Mouse (Mus musculus) neural tube, embryonic 14.5 days (tissue): ENCODE data around the gene Nbr1. TPM values are rescaled to one million over a fixed set of nuclear protein-coding genes. Genes with fewer than 3 reads are reported as not detected.
A peak's percentile ranks its signal among the peaks of the same experiment; 100 is the strongest.
"Not testable (repeated sequence)": the region's sequence is repeated elsewhere in the genome, so short reads cannot be mapped to it uniquely, and the experiment has no call there.

Experiments used
- ATAC-seq: fragments of 200-750 bp; cut with Nextera tagmentation; 2 replicates; pipeline ENCODE4 v1.8.0; 2017; ENCODE audit warnings: low read depth, mild to moderate bottlenecking, moderate TSS enrichment, moderate library complexity
- H3K27ac ChIP-seq: fragments of 300-500 bp; sonication (generic); 2 replicates; pipeline ENCODE4 v1.5.1; 2014; ENCODE audit warnings: low read depth, mild to moderate bottlenecking, control low read depth, low read length, moderate library complexity, mixed read lengths
- H3K27me3 ChIP-seq: fragments of 300-500 bp; sonication (generic); 2 replicates; pipeline ENCODE4 v1.6.1; 2014; ENCODE audit warnings: low read length; ENCODE audit not compliant: control insufficient read depth, insufficient read depth
- H3K36me3 ChIP-seq: fragments of 300-500 bp; sonication (generic); 2 replicates; pipeline ENCODE4 v1.6.1; 2014; ENCODE audit warnings: low read length, mixed read lengths; ENCODE audit not compliant: control insufficient read depth, insufficient read depth
- H3K4me1 ChIP-seq: fragments of 300-500 bp; sonication (generic); 2 replicates; pipeline ENCODE4 v1.6.1; 2014; ENCODE audit warnings: low read length; ENCODE audit not compliant: control insufficient read depth, insufficient read depth
- H3K4me2 ChIP-seq: fragments of 300-500 bp; sonication (generic); 2 replicates; pipeline ENCODE4 v1.6.1; 2014; ENCODE audit warnings: mild to moderate bottlenecking, low read depth, low read length, control low read depth
- H3K4me3 ChIP-seq: fragments of 300-500 bp; sonication (generic); 2 replicates; pipeline ENCODE4 v1.5.1; 2014; ENCODE audit warnings: low read depth, low read length, control low read depth, mixed read lengths
- H3K9ac ChIP-seq: fragments of 300-500 bp; sonication (generic); replicated peaks from 2 replicates; pipeline ENCODE4 v1.6.1; 2014; ENCODE audit warnings: low read depth, mild to moderate bottlenecking, control low read depth, low read length, mixed read lengths
- H3K9me3 ChIP-seq: fragments of 300-500 bp; sonication (generic); 2 replicates; pipeline ENCODE4 v1.6.1; 2016; ENCODE audit warnings: low read length; ENCODE audit not compliant: control insufficient read depth
- WGBS: fragments of 180-500 bp; shearing (Covaris S2); extraction: QIAGEN DNeasy Blood & Tissue Kit; methylation state at CpG from one replicate; pipeline ENCODE4 v1.1.7; 2014; 5-methylcytosine and 5-hydroxymethylcytosine counted together
- polyA plus RNA-seq: library from polyadenylated mRNA; unstranded; fragments of >200 nt; fragmentation: Nextera tagmentation; extraction: Ambion mirVana; gene quantifications from 2 replicates; pipeline ENCODE4 v1.2.1, GENCODE M21; 2014

Gene Nbr1
- polyA plus RNA-seq, 1 experiment from 2014 or later, result 85.8 TPM

- ATAC-seq, result no peak
- Histone ChIP-seq H3K9ac (no peak overlapping the region), H3K4me1 (no peaks in the 10 kb centered on the region), H3K27ac (no peak overlapping the region), H3K36me3 (peaks cover 87% of the 10 kb centered on the region), H3K9me3 (no peaks in the 10 kb centered on the region), H3K4me2 (no peak overlapping the region), H3K4me3 (no peak overlapping the region), H3K27me3 (no peaks in the 10 kb centered on the region)
- WGBS, result 80% methylated on average over 6 of the region's 6 CpGs
Observed at GRCm38 (mm10) chr11:101576116-101576515, 24.2 kb downstream of the Nbr1 start.

GRCm38 (mm10) chr11:101581081-101581764, 29.3 kb downstream of the Nbr1 start:
- Histone ChIP-seq H3K27me3 (no peaks in the 10 kb centered on the region), H3K9me3 (no peaks in the 10 kb centered on the region), H3K4me2 (no peak overlapping the region), H3K4me1 (no peaks in the 10 kb centered on the region), H3K9ac (no peak overlapping the region), H3K27ac (no peak overlapping the region), H3K4me3 (no peak overlapping the region), H3K36me3 (peaks cover 39% of the 10 kb centered on the region)
- ATAC-seq, result no peak
- 75% methylated on average over 6 of the region's 6 CpGs for WGBS

- Histone ChIP-seq H3K9me3 (no peaks in the 10 kb centered on the region), H3K27ac (no peak within 1 kb of the TSS), H3K4me3 (peak within 1 kb of the TSS; percentile 12; the same call in 1 of the 2 replicates), H3K9ac (peak within 1 kb of the TSS; percentile 34; the same call in 1 of the 2 replicates), H3K4me2 (peak within 1 kb of the TSS; percentile 35), H3K4me1 (no peaks in the 10 kb centered on the region), H3K27me3 (no peaks in the 10 kb centered on the region), H3K36me3 (peaks cover 28% of the 10 kb centered on the region)
- WGBS, result 21% methylated on average over 30 of the region's 31 CpGs
- ATAC-seq, result no peak
Observed at GRCm38 (mm10) chr11:101582054-101583035, 30.4 kb downstream of the Nbr1 start, which contains the start of gene Tmem106a. Tmem106a (plus strand) TSS chr11:101582242.

GRCm38 (mm10) chr11:101583205-101583604, 31.3 kb downstream of the Nbr1 start:
- H3K27ac ChIP-seq, result no peak overlapping the region
- no peaks in the 10 kb centered on the region for H3K9me3 ChIP-seq
- no peak overlapping the region for H3K4me2 ChIP-seq
- H3K9ac ChIP-seq, result no peak overlapping the region
- H3K27me3 ChIP-seq, result no peaks in the 10 kb centered on the region
- peaks cover 19% of the 10 kb centered on the region for H3K36me3 ChIP-seq
- WGBS, result 89% methylated on average over 2 of the region's 2 CpGs
- no peak overlapping the region for H3K4me3 ChIP-seq
- no peaks in the 10 kb centered on the region for H3K4me1 ChIP-seq
- no peak for ATAC-seq

GRCm38 (mm10) chr11:101585031-101585430, 33.1 kb downstream of the Nbr1 start:
- not testable (repeated sequence) for H3K27ac ChIP-seq, H3K4me2 ChIP-seq, H3K9ac ChIP-seq, H3K4me3 ChIP-seq, H3K27me3 ChIP-seq, H3K36me3 ChIP-seq, H3K4me1 ChIP-seq, ATAC-seq, H3K9me3 ChIP-seq
- 96% methylated on average over 1 of the region's 1 CpGs for WGBS

- peaks cover 2% of the 10 kb centered on the region for H3K36me3 ChIP-seq
- no peak overlapping the region for H3K4me3 ChIP-seq
- no peak for ATAC-seq
- H3K9ac ChIP-seq, result no peak overlapping the region
- H3K9me3 ChIP-seq, result no peaks in the 10 kb centered on the region
- H3K4me1 ChIP-seq, result no peaks in the 10 kb centered on the region
- H3K27me3 ChIP-seq, result no peaks in the 10 kb centered on the region
- H3K4me2 ChIP-seq, result no peak overlapping the region
- WGBS, result 89% methylated on average over 4 of the region's 4 CpGs
- H3K27ac ChIP-seq, result no peak overlapping the region
Observed at GRCm38 (mm10) chr11:101585805-101586204, 33.9 kb downstream of the Nbr1 start.

- WGBS, result 91% methylated on average over 10 of the region's 10 CpGs
- H3K4me2 ChIP-seq, result no peak overlapping the region
- H3K4me1 ChIP-seq, result no peaks in the 10 kb centered on the region
- no peaks in the 10 kb centered on the region for H3K36me3 ChIP-seq
- no peak for ATAC-seq
- H3K9ac ChIP-seq, result no peak overlapping the region
- no peaks in the 10 kb centered on the region for H3K27me3 ChIP-seq
- no peak overlapping the region for H3K27ac ChIP-seq
- H3K9me3 ChIP-seq, result no peaks in the 10 kb centered on the region
- no peak overlapping the region for H3K4me3 ChIP-seq
Observed at GRCm38 (mm10) chr11:101587676-101588075, 35.7 kb downstream of the Nbr1 start.

- H3K4me3 ChIP-seq, result no peak overlapping the region
- H3K9me3 ChIP-seq, result no peaks in the 10 kb centered on the region
- ATAC-seq, result no peak
- H3K27me3 ChIP-seq, result no peaks in the 10 kb centered on the region
- H3K9ac ChIP-seq, result no peak overlapping the region
- no peak overlapping the region for H3K27ac ChIP-seq
- no peaks in the 10 kb centered on the region for H3K4me1 ChIP-seq
- WGBS, result 94% methylated on average over 7 of the region's 7 CpGs
- no peak overlapping the region for H3K4me2 ChIP-seq
- H3K36me3 ChIP-seq, result no peaks in the 10 kb centered on the region
Observed at GRCm38 (mm10) chr11:101588868-101589267, 36.9 kb downstream of the Nbr1 start.

GRCm38 (mm10) chr11:101589444-101589843, 37.5 kb downstream of the Nbr1 start:
- no peak overlapping the region for H3K4me2 ChIP-seq
- no peak overlapping the region for H3K9ac ChIP-seq
- H3K4me3 ChIP-seq, result no peak overlapping the region
- no peak overlapping the region for H3K27ac ChIP-seq
- ATAC-seq, result no peak
- H3K36me3 ChIP-seq, result no peaks in the 10 kb centered on the region
- no peaks in the 10 kb centered on the region for H3K9me3 ChIP-seq
- 29% methylated on average over 5 of the region's 5 CpGs for WGBS
- H3K4me1 ChIP-seq, result no peaks in the 10 kb centered on the region
- H3K27me3 ChIP-seq, result no peaks in the 10 kb centered on the region
